Mouse (Mus musculus): Measurements from ENCODE around the gene Sft2d2. TPM values are rescaled to one million over a fixed set of nuclear protein-coding genes. Genes with fewer than 3 reads are reported as not detected.

Gene Sft2d2
- polyA plus RNA-seq, 1 experiment, result 29.0 TPM

DNA sequence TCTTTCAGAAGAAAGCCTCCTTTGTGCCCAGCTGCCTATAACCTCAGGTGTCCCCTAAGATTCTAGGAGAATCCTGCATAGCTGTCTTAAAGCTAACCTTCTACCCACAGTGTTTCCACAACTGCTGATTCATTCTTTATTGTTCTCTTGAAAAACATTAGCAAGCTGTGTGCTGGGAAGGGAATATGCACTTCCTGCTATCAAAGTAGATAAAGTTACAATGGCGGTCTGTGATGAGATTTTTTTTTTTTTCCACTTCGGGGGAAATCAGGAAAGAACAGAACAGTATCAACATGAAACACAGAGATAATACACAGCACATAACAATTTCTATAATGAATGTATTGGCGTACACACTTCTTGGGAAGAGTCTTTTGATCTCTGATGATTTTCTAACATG lies 3.6 kb upstream of the Sft2d2 start:
- Histone ChIP-seq H3K4me1 (ENCODE audit: control insufficient read depth, insufficient read depth, insufficient read length, low read length) (peaks cover 6% of the 10 kb centered on the region; the same call in 1 of the 2 replicates), H3K4me3 (ENCODE audit: insufficient read depth, low read depth, low read length) (no peak overlapping the region), H3K27ac (replicated peaks; ENCODE audit: low read depth, low read length) (no peak overlapping the region)

- H3K27ac ChIP-seq (replicated peaks; ENCODE audit: low read depth, low read length), result no peak overlapping the region
- no peak overlapping the region for H3K4me3 ChIP-seq (ENCODE audit: insufficient read depth, low read depth, low read length)
- H3K4me1 ChIP-seq (ENCODE audit: control insufficient read depth, insufficient read depth, insufficient read length, low read length), result peaks cover 13% of the 10 kb centered on the region; the same call in 1 of the 2 replicates
Observed at GRCm38 (mm10) chr1:165195396-165195960, 1.2 kb upstream of the Sft2d2 start.

DNA sequence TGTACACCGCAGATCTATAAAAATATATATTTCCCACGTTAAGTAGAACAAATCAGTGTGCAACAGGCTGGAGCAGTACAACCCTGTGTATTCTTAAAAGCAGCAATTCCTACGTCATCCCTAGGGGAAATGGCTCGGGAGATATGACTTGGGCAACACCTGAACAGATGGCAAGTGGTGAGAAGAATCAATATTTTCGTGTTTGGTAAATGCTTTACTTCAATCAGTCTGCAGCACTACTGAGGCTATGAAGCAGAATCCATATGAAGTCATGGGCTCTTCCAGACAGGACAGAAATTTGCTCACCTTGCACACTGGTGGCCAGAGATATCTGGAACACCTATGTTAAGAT lies 400 bp upstream of the Sft2d2 start:
- H3K4me3 ChIP-seq (ENCODE audit: insufficient read depth, low read depth, low read length), result peak overlapping the region; percentile 71
- peaks cover 18% of the 10 kb centered on the region; the same call in 1 of the 2 replicates for H3K4me1 ChIP-seq (ENCODE audit: control insufficient read depth, insufficient read depth, insufficient read length, low read length)
- H3K27ac ChIP-seq (replicated peaks; ENCODE audit: low read depth, low read length), result 0 out of 2 replicates have a peak overlapping the region, but pooled peaks have one; percentile 20

DNA sequence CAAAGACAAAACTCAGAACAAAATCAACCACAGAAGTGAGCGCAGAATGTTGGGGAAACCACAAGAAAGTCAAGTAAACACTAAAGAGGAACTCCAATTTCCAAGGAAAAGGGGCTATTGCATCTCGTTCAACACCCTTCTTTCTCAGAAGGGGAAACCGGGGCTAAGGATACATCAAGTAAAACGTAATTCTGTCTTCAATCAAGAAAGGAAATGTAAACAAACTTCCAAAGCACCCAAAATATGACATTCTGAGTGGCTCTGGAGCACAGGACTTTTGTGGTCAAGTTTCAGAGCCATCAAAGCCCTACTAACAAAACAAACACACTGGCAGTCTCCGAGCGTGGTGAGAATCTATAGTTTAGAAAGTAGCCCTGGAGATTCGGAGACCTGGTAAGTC lies 812 bp downstream of the Sft2d2 start:
- peak overlapping the region; percentile 71 for H3K4me3 ChIP-seq (ENCODE audit: insufficient read depth, low read depth, low read length)
- peaks cover 28% of the 10 kb centered on the region for H3K4me1 ChIP-seq (ENCODE audit: control insufficient read depth, insufficient read depth, insufficient read length, low read length)
- H3K27ac ChIP-seq (replicated peaks; ENCODE audit: low read depth, low read length), result peak overlapping the region; percentile 77

DNA sequence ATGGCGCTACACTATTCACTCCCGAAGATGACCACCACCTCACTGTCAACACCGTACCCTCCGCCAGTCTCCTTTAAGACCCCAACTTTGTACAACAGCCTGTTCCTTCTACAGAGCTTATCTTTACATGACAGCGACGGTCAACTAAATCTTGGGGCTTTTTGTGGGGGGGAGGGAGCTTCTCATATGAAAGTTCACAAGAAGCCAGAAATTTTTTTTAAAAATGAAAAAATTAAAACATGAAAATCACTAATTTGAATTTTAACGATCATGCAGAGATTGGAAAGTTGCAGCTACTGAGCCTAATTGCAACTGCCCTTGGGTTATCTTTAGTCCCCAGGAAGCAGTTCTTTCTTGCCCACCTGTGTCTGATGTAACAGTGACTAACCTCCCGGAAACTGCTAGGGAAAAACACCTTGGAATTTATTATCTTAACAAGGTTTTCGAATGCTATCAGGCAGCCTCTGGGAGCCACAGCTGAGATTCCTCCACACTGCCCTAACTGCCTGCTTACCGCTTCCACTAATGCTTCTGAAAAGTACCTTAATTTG lies 1.4 kb downstream of the Sft2d2 start:
- Histone ChIP-seq H3K4me3 (ENCODE audit: insufficient read depth, low read depth, low read length) (peak overlapping the region; percentile 71), H3K4me1 (ENCODE audit: control insufficient read depth, insufficient read depth, insufficient read length, low read length) (peaks cover 30% of the 10 kb centered on the region), H3K27ac (replicated peaks; ENCODE audit: low read depth, low read length) (peak overlapping the region; percentile 77)

GRCm38 (mm10) chr1:165192102-165192501 lies 2.1 kb downstream of the Sft2d2 start:
- Histone ChIP-seq H3K4me3 (ENCODE audit: insufficient read depth, low read depth, low read length) (peak overlapping the region; percentile 71), H3K4me1 (ENCODE audit: control insufficient read depth, insufficient read depth, insufficient read length, low read length) (peaks cover 28% of the 10 kb centered on the region), H3K27ac (replicated peaks; ENCODE audit: low read depth, low read length) (peak overlapping the region; percentile 58; the same call in 1 of the 2 replicates)

DNA sequence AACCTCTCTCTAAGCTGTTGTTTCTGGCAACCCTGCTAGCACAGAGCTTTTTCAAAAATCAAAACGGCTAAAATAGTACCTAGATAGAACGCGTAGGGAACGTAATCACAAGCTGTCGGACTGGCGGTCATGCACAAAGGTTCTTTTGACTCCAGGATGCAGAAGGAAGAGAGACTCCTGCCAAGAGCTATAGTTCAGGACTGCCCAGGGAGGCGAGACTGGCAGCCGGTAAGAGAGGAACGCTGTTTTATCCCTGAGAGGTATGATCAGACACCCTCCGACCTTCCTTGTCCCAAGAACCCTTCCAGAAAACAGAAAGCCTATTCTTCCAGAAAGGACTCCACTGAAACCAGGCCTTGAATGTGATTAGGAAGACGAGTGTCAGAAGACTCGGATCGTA lies 2.6 kb downstream of the Sft2d2 start:
- H3K4me1 ChIP-seq (ENCODE audit: control insufficient read depth, insufficient read depth, insufficient read length, low read length), result peaks cover 28% of the 10 kb centered on the region
- H3K4me3 ChIP-seq (ENCODE audit: insufficient read depth, low read depth, low read length), result peak overlapping the region; percentile 35
- peak overlapping the region; percentile 57 for H3K27ac ChIP-seq (replicated peaks; ENCODE audit: low read depth, low read length)

- H3K4me1 ChIP-seq (ENCODE audit: control insufficient read depth, insufficient read depth, insufficient read length, low read length), result peaks cover 28% of the 10 kb centered on the region
- H3K4me3 ChIP-seq (ENCODE audit: insufficient read depth, low read depth, low read length), result no peak overlapping the region
- H3K27ac ChIP-seq (replicated peaks; ENCODE audit: low read depth, low read length), result no peak overlapping the region
Observed at GRCm38 (mm10) chr1:165190571-165191273, 3.5 kb downstream of the Sft2d2 start.

- H3K4me3 ChIP-seq (ENCODE audit: insufficient read depth, low read depth, low read length), result no peak overlapping the region
- H3K27ac ChIP-seq (replicated peaks; ENCODE audit: low read depth, low read length), result no peak overlapping the region
- peaks cover 28% of the 10 kb centered on the region for H3K4me1 ChIP-seq (ENCODE audit: control insufficient read depth, insufficient read depth, insufficient read length, low read length)
Observed at GRCm38 (mm10) chr1:165190068-165190467, 4.2 kb downstream of the Sft2d2 start.

GRCm38 (mm10) chr1:165188806-165189580 lies 5.2 kb downstream of the Sft2d2 start:
- Histone ChIP-seq H3K4me3 (ENCODE audit: insufficient read depth, low read depth, low read length) (no peak overlapping the region), H3K27ac (replicated peaks; ENCODE audit: low read depth, low read length) (no peak overlapping the region), H3K4me1 (ENCODE audit: control insufficient read depth, insufficient read depth, insufficient read length, low read length) (peaks cover 28% of the 10 kb centered on the region)

- no peak overlapping the region for H3K27ac ChIP-seq (replicated peaks; ENCODE audit: low read depth, low read length)
- no peak overlapping the region for H3K4me3 ChIP-seq (ENCODE audit: insufficient read depth, low read depth, low read length)
- peaks cover 26% of the 10 kb centered on the region for H3K4me1 ChIP-seq (ENCODE audit: control insufficient read depth, insufficient read depth, insufficient read length, low read length)
Observed at GRCm38 (mm10) chr1:165187357-165187756, 6.9 kb downstream of the Sft2d2 start.

GRCm38 (mm10) chr1:165186491-165186890 lies 7.7 kb downstream of the Sft2d2 start:
- H3K4me1 ChIP-seq (ENCODE audit: control insufficient read depth, insufficient read depth, insufficient read length, low read length), result peaks cover 22% of the 10 kb centered on the region

DNA sequence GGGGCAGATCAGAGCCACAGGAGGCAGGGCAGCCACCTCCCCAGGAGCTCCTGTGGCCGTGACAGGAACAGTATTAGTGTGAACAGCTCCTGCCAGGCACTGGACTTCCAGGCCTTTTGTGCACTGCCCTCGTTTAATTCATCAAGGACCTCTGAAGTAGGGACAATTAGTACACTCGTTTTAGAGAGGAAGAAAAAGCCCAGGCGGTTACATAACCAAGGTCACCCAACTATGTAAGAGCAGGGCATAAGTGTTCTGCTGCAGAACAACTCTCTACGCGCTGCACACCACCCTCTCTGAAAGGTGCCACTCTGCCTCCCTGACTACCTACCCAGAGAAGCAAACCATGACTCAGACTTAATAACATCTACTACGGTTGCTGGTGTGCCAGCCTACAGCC lies 9.1 kb downstream of the Sft2d2 start:
- no peak overlapping the region for H3K4me3 ChIP-seq (ENCODE audit: insufficient read depth, low read depth, low read length)
- H3K27ac ChIP-seq (replicated peaks; ENCODE audit: low read depth, low read length), result no peak overlapping the region
- H3K4me1 ChIP-seq (ENCODE audit: control insufficient read depth, insufficient read depth, insufficient read length, low read length), result peaks cover 17% of the 10 kb centered on the region

More at GRCm38 (mm10) chr1:165186491-165186890, 7.7 kb downstream of the Sft2d2 start:
- Histone ChIP-seq H3K4me3 (ENCODE audit: insufficient read depth, low read depth, low read length) (no peak overlapping the region), H3K27ac (replicated peaks; ENCODE audit: low read depth, low read length) (no peak overlapping the region)

DNA sequence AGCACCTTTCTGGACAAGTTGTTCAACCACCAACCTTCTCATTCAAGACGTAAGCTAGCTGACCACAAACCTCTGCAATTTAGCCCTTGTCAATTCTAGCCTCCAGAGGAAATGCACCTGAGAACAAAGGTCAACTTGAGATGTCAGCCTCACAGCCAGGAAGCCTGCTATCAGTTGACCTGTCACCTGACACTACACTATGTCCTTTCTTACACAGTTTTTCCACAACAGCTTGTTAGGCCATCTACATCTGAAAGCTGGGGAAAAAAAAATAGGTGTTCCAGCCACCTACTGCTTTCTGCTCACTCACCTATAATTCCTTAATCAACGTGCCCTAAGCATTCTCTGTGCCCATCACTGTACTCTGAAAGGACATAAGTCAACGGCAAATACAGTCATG lies 10.1 kb downstream of the Sft2d2 start:
- Histone ChIP-seq H3K27ac (replicated peaks; ENCODE audit: low read depth, low read length) (no peak overlapping the region), H3K4me1 (ENCODE audit: control insufficient read depth, insufficient read depth, insufficient read length, low read length) (peaks cover 11% of the 10 kb centered on the region), H3K4me3 (ENCODE audit: insufficient read depth, low read depth, low read length) (no peak overlapping the region)

DNA sequence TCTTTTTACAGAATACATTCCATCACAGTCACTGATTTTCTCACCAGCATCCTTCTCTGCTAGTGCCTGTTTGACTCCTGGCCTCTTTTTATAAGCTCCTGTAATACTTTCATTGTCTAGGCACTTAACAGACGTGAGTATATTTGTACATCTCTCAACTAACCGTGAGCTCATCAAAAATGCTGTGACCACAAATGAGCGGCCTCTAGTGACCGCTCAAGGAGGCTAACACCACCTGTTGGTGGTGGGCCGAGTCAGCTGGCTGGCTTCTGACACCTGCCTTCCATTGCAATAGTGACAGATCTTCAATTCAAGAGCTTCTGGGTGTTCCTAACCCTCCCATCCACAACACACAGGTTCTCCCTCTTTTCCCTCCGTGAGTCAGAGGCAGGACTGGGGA lies 10.8 kb downstream of the Sft2d2 start:
- Histone ChIP-seq H3K4me3 (ENCODE audit: insufficient read depth, low read depth, low read length) (no peak overlapping the region), H3K27ac (replicated peaks; ENCODE audit: low read depth, low read length) (no peak overlapping the region), H3K4me1 (ENCODE audit: control insufficient read depth, insufficient read depth, insufficient read length, low read length) (peaks cover 4% of the 10 kb centered on the region)
